Mouse (Mus musculus) lung, adult 18-20 months (tissue): ENCODE data around the gene Ndufa7.
"Not testable (repeated sequence)": the region's sequence is repeated elsewhere in the genome, so short reads cannot be mapped to it uniquely, and the experiment has no call there.

Experiments used
- DNase-seq, 2 experiments: peaks; one replicate each; pipeline ENCODE4 v3.0.0; 2022; ENCODE audit warnings: mixed read lengths in 2 of 2

Gene Ndufa7

DNA sequence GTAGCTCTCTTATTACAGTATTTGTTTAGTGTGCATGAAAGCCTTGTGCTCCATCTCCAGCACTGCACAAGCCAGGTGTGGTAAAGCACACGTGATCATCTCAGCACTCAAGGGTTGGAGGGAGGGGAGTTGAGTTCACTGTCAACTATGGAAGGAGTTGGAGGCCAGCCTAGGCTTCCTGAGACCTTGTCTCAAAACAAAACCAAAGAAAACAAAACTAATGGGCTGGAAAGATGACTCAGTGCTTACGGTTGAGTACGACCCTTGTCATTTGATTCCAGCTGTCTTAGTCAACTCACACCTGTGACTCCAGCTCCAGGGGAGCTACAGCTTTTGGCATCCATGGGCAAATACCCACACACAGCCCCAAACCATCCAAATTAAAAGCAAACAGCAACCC lies 11.9 kb upstream of the Ndufa7 start:
- peak; percentile 59 to 74 for DNase-seq

GRCm38 (mm10) chr17:33812990-33813389 lies 11.4 kb upstream of the Ndufa7 start:
- peak; percentile 80 to 87 for DNase-seq

DNA sequence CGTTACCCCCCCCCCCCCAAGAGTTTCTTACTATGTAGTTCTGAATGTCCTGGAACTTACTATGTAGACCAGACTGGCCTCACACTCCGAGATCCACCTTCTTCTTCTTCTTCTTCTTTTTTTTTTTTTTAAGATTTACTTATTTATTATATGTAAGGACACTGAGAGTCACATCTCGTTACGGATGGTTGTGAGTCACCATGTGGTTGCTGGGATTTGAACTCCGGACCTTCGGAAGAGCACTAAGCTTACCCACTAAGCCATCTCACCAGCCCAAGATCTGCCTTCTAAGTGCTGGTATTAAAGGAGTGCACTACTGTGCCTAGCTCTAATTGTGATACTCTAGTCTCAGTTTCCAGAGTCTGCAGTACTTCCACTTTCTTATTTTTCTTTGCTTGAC lies 9.0 kb upstream of the Ndufa7 start:
- no peak for DNase-seq

DNA sequence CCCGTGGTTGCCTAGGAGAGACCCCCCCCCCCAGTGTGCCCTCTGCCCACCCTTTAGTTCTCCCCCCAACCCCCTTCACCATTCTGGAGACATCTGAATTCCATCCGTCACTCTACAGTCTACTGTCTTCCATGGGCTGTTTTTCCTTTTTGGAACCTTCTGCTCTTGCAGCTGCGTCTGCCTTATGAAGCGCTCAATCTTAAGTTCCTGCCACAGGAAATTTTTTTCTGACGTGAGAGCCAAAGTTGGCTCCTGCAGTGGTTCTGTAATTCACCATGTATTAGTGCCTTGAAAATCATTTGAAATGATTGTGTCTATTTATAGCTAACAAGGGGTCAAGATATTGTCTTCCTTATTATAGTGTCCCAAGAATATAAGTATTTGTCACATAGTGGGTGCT lies 7.8 kb upstream of the Ndufa7 start:
- DNase-seq, result no peak

GRCm38 (mm10) chr17:33817184-33817968 lies 7.0 kb upstream of the Ndufa7 start:
- peak; percentile 90 to 92 for DNase-seq

DNA sequence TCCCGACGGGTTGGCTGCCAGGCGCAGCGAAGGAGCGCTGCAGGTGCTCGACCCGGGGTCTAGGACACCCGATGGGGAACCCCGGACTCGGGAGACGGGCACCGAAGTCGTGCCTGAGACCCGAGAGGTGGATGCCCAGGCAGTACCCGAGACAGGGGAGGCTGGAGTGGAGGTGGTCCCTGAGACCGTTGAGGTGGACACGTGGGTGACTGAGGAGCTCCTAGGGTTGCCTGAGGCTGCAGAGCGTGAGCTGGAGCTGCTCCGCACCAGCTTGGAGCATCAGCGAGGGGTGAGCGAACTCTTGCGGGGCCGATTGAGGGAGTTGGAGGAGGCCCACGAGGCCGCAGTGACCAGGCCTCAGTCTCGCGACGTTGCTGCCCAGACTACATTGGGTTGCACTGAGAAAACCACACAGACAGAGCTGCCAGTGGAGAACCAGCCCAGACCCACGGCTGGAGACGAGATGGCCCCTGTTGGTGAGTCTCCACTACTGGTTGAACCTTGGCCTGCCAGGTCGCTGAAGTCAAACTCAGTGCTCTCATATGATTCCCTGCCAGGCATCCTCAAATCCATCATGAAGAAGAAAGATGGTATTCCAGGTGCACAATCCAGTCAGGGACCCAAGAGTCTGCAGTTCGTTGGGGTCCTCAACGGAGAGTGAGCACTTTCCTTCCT lies 6.3 kb upstream of the Ndufa7 start:
- no peak for DNase-seq

GRCm38 (mm10) chr17:33822436-33822959 lies 1.9 kb upstream of the Ndufa7 start:
- no peak for DNase-seq

GRCm38 (mm10) chr17:33823171-33823570 lies 1.2 kb upstream of the Ndufa7 start:
- not testable (repeated sequence) for DNase-seq

DNA sequence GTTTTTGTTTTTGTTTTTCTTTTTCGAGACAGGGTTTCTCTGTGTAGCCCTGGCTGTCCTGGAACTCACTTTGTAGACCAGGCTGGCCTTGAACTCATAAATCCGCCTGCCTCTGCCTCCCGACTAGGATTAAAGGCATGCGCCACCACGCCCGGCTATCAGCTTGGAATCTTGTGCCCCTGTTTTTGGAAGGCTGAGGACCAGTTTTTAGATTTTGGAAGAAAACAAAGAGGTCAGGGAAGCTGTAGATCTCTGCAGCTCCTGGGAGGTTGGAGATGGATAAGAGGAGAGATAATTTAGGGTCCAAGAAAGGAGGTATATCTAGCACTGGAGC lies 592 bp downstream of the Ndufa7 start:
- not testable (repeated sequence) for DNase-seq

GRCm38 (mm10) chr17:33825462-33825861 lies 1.1 kb downstream of the Ndufa7 start:
- no peak for DNase-seq

- peak; percentile 72 to 81 for DNase-seq
These were observed 2.5 kb downstream of the Ndufa7 start for GRCm38 (mm10) chr17:33826850-33827249.

GRCm38 (mm10) chr17:33828892-33829291 lies 4.5 kb downstream of the Ndufa7 start:
- DNase-seq, result peak; percentile 84 to 94

GRCm38 (mm10) chr17:33829561-33829960 lies 5.2 kb downstream of the Ndufa7 start:
- DNase-seq, result no peak

GRCm38 (mm10) chr17:33842966-33843795 lies 18.8 kb downstream of the Ndufa7 start, which contains the start of gene Cd320:
TSS of gene Cd320 (plus strand) at chr17:33843091.
- peak; percentile 91 to 93 for DNase-seq

DNA sequence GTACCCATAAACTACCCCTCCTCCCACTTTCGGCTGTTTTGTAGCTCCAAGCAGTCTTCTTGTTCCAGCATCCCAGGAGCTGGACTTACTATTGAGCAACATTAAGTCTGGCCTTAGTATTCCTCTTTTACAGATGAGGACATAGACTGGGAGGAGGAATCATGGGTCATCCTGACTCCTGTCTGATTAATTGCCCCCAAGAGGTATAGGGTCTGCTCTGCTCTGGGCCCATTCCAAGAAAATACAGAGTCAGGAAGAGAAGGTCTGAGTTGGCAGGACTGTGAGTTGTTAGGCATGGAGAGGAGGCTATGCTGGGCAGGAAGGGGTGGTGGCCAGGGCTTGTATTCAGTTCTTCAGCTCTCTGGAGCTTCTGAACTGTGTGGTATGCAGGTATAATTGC lies 19.8 kb downstream of the Ndufa7 start:
- DNase-seq, result no peak

- no peak for DNase-seq
These were observed 23.8 kb downstream of the Ndufa7 start for GRCm38 (mm10) chr17:33848139-33848538.

- DNase-seq, result no peak
These were observed 27.0 kb downstream of the Ndufa7 start for GRCm38 (mm10) chr17:33851331-33851730.

DNA sequence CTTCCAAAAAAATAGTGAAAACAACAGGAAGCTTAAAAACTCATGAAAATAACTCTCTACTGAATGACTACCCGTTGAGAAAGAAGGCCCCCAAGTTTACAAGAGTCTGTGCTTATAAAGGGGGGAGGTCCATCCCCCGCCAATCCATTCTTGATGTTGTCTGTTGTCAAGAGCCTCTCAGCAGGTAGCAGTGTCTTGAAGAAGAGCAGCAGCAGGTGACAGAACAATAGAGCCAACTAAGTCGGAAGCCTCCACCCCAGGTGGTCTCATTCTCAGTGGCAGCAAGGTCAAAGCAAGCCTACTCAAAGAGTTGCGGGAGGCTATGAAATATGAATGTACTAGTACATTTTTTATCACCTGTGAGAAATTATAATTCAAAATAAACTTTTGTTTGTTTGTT lies 33.4 kb downstream of the Ndufa7 start:
- DNase-seq, result no peak

GRCm38 (mm10) chr17:33865330-33866030 lies 41.1 kb downstream of the Ndufa7 start:
- DNase-seq, result peak; percentile 50 to 64

GRCm38 (mm10) chr17:33873537-33873936 lies 49.2 kb downstream of the Ndufa7 start, which contains the start of gene Gm7029:
TSS of gene Gm7029 (plus strand) at chr17:33873837.
- DNase-seq, result not testable (repeated sequence)

DNA sequence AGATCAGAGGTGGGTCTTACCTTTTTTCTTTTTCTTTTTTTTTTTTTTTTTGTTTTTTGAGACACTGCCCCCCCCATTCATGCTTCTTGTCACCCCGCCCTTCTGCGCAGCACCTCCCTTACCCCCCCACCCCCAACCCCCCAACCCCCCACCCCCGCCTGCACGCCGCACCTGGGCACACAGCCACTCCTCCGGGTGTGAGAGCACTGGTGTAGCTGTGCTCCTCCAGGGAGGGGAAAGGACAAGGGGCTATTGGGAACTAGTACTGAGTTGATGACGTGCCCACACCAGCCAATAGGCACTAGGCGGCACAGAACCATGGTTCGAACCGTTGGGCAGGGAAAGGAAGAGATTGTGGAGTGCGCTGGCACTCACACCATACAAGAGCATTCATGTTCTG lies 50.0 kb downstream of the Ndufa7 start:
- peak in 1 of 2 experiments; percentile 10 for DNase-seq

- DNase-seq, result not testable (repeated sequence)
These were observed 51.4 kb downstream of the Ndufa7 start for GRCm38 (mm10) chr17:33875797-33876196.
